Mouse (Mus musculus) heart, embryonic 11.5 days (tissue): ENCODE results near the gene Mvp. TPM values are rescaled to one million over a fixed set of nuclear protein-coding genes. Genes with fewer than 3 reads are reported as not detected.

Experiments
- ATAC-seq: fragments of 200-750 bp; cut with Nextera tagmentation; replicated peaks from 2 replicates; pipeline ENCODE4 v1.8.0; 2017; ENCODE audit warnings: moderate library complexity; ENCODE audit not compliant: insufficient number of reproducible peaks, low FRiP score, low TSS enrichment
- H3K27ac ChIP-seq: fragments of 300-500 bp; sonication (generic); 2 replicates; pipeline ENCODE4 v1.5.1; 2014; ENCODE audit warnings: mild to moderate bottlenecking, low read depth, low read length
- H3K27me3 ChIP-seq: fragments of 300-500 bp; sonication (generic); 2 replicates; pipeline ENCODE4 v1.6.1; 2014; ENCODE audit warnings: mild to moderate bottlenecking, low read length, mixed read lengths; ENCODE audit not compliant: control insufficient read depth, insufficient read depth
- H3K36me3 ChIP-seq: fragments of 300-500 bp; sonication (generic); 2 replicates; pipeline ENCODE4 v1.6.1; 2014; ENCODE audit warnings: mild to moderate bottlenecking, low read length, moderate library complexity, mixed read lengths; ENCODE audit not compliant: control insufficient read depth, insufficient read depth
- H3K4me1 ChIP-seq: fragments of 300-500 bp; sonication (generic); 2 replicates; pipeline ENCODE4 v1.6.1; 2014; ENCODE audit warnings: low read length; ENCODE audit not compliant: control insufficient read depth, insufficient read depth
- H3K4me2 ChIP-seq: fragments of 300-500 bp; sonication (generic); 2 replicates; pipeline ENCODE4 v1.6.1; 2014; ENCODE audit warnings: mild to moderate bottlenecking, moderate library complexity
- H3K4me3 ChIP-seq: fragments of 300-500 bp; sonication (generic); 2 replicates; pipeline ENCODE4 v1.5.1; 2014; ENCODE audit warnings: low read depth, low read length
- H3K9ac ChIP-seq: fragments of 300-500 bp; sonication (generic); 2 replicates; pipeline ENCODE4 v1.6.1; 2014; ENCODE audit warnings: mild to moderate bottlenecking, low read depth, low read length, moderate library complexity
- H3K9me3 ChIP-seq: fragments of 300-500 bp; sonication (generic); replicated peaks from 2 replicates; pipeline ENCODE4 v1.6.1; 2016; ENCODE audit warnings: low read length; ENCODE audit not compliant: control insufficient read depth
- WGBS: fragments of 180-500 bp; shearing (Covaris S2); extraction: QIAGEN DNeasy Blood & Tissue Kit; methylation state at CpG from one replicate; pipeline ENCODE4 v1.1.7; 2014; ENCODE audit not compliant: insufficient replicate concordance; 5-methylcytosine and 5-hydroxymethylcytosine counted together
- polyA plus RNA-seq: library from polyadenylated mRNA; unstranded; fragments of >200 nt; fragmentation: Nextera tagmentation; extraction: Ambion mirVana; gene quantifications from 2 replicates; pipeline ENCODE4 v1.2.1, GENCODE M21; 2014

Mvp gene
- polyA plus RNA-seq, 1 experiment from 2014 or later, result 8.5 TPM

DNA sequence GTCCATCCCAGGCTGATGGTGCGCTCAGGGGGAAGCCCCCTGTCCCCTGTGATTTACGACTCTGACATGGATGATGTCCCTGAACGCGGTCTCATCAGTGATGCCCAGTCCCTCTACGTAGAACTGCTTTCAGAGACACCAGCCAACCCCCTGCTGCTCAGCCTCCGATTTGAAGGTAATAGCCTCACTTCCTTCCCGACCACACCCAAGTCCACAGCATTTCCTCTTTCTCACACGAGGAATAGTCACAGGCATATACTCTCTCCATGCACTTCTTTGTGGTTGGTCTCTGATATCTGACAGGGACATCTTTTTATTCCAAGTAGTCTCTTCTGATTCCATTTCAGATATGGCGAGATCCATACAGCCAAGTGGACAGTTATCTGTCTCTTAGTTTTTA, 54.6 kb downstream of the Mvp start:
- H3K27ac ChIP-seq, result no peak overlapping the region
- no peaks in the 10 kb centered on the region for H3K36me3 ChIP-seq
- H3K4me2 ChIP-seq, result no peak overlapping the region
- no peaks in the 10 kb centered on the region for H3K4me1 ChIP-seq
- H3K4me3 ChIP-seq, result no peak overlapping the region
- 67% methylated on average over 9 of the region's 9 CpGs for WGBS
- peaks cover 24% of the 10 kb centered on the region for H3K27me3 ChIP-seq
- H3K9me3 ChIP-seq, result no peaks in the 10 kb centered on the region
- no peak for ATAC-seq
- H3K9ac ChIP-seq, result no peak overlapping the region

DNA sequence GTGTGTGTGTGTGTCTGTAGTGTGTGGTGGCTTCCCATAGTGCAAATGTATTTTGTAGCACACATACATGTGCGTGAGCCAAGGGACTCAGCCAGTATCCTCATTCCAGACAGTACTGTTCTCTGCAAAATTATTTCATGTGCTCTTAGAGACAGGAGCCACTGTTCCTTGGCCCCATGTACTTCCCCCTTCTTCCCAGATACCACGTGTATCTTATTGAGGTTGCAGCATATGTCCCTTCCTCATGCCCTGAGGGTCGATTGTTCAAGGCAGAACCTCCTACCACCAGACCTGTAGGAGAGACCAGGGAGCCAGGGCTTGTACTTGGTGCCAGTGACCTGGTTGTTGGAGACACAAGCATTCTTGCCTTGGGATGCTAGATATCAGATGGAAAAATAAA, 59.3 kb downstream of the Mvp start:
- Histone ChIP-seq H3K27ac (no peak overlapping the region), H3K4me2 (no peak overlapping the region), H3K27me3 (peaks cover 34% of the 10 kb centered on the region), H3K9me3 (no peaks in the 10 kb centered on the region), H3K36me3 (no peaks in the 10 kb centered on the region), H3K4me3 (no peak overlapping the region), H3K4me1 (peaks cover 6% of the 10 kb centered on the region; the same call in 1 of the 2 replicates), H3K9ac (no peak overlapping the region)
- WGBS, result 59% methylated on average over 3 of the region's 3 CpGs
- no peak for ATAC-seq

DNA sequence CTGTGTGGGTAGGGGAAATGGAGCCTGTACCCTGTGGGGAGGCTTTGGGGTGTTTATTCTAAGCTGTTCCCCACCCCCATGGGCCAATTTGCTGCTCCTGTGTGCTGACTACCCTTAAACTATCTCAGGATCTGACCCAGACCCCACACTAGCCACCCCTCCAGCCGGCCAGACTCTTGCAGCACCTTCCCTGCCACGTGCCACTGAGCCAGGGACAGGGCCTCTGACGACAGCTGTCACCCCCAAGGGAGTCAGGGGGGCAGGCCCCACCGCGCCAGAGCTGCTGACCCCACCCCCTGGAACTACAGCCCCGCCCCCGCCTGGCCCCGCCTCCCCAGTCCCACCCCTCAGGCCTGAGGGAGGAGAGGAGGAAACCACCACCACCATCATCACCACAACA, 61.8 kb downstream of the Mvp start:
- 0% methylated on average over 8 of the region's 8 CpGs for WGBS
- Histone ChIP-seq H3K4me1 (peaks cover 13% of the 10 kb centered on the region), H3K27me3 (peaks cover 49% of the 10 kb centered on the region)

DNA sequence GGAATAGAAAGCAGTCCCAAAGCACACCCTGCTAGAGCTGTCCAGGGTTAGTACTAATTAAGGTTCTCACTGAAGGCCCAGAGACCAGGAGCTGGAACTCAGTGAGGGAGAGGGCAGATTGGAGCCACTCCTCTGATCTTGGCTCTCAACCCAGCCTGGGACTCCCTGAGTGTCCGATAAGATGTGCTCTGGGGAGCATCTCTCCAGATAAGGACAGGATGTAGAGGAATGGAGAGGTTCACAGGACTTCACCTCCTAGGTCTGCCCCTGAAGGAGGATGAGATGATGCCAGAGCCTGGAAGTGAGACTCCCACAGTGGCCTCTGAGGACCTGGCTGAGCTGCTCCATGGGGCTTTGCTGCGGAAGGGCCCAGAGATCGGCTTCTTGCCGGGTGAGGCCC, 62.7 kb downstream of the Mvp start:
- Histone ChIP-seq H3K4me1 (peaks cover 13% of the 10 kb centered on the region), H3K27me3 (peaks cover 49% of the 10 kb centered on the region)
- no peak for ATAC-seq

More for the DNA sequence above, 61.8 kb downstream of the Mvp start:
- no peak overlapping the region for H3K27ac ChIP-seq
- H3K36me3 ChIP-seq, result no peaks in the 10 kb centered on the region
- no peak overlapping the region for H3K4me3 ChIP-seq
- H3K9ac ChIP-seq, result no peak overlapping the region
- no peaks in the 10 kb centered on the region for H3K9me3 ChIP-seq
- ATAC-seq, result no peak
- no peak overlapping the region for H3K4me2 ChIP-seq

DNA sequence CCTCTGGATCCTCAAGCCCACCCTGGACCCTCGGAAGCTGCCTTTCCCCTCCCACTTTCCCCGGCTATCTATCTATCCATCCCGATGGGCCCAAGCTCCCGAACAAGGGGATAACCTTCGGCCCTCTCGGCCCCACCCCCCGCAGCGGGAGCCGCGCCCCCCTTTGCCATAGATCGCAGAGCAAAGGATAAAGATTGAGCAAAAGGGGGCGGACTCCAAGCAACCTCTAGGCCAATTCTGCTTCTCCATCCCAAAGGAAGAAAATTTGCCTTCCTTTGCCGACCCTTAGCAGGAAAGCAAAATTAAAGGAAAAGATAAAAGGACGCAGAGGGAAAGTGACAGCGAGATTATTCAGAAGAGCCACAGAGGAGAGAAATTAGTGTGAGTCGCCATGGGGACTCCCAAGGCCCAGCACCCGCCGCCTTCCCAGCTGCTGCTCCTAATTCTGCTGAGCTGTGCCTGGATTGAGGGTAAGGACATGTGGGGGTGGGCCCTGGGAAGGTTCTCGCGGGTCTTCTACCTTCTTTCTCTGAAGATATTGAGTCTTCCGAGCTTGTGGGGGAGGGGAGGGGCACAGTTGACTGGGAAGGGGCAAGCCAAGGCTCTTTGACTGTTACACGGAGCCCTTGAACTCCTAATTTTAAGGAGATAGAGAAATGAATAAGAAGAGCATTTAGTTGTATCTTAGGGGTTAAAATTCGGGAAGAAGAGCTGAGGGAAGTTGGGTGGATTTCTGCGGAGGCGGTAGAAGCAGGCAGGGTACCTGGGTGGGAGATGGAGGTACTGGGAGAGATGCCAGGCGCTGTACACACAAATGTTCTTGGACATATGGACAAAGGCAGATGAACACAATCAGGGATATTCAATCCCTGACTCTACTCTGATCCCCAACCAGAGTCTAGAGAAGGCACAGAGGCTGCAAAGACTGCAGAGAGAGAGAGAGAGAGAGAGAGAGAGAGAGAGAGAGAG, 63.5 kb downstream of the Mvp start:
- Histone ChIP-seq H3K9me3 (no peaks in the 10 kb centered on the region), H3K9ac (no peak overlapping the region), H3K36me3 (no peaks in the 10 kb centered on the region), H3K27ac (no peak overlapping the region), H3K4me1 (peaks cover 13% of the 10 kb centered on the region), H3K4me2 (peak overlapping the region; percentile 99; the same call in 1 of the 2 replicates), H3K27me3 (peaks cover 49% of the 10 kb centered on the region), H3K4me3 (peak overlapping the region; percentile 8; the same call in 1 of the 2 replicates)
- whole genome bisulfite sequencing, result 5% methylated on average over 26 of the region's 26 CpGs
- ATAC-seq, result no peak

More for the DNA sequence above, 62.7 kb downstream of the Mvp start:
- Histone ChIP-seq H3K27ac (no peak overlapping the region), H3K9me3 (no peaks in the 10 kb centered on the region), H3K36me3 (no peaks in the 10 kb centered on the region), H3K4me3 (no peak overlapping the region), H3K9ac (no peak overlapping the region), H3K4me2 (no peak overlapping the region)
- WGBS, result 10% methylated on average over 4 of the region's 4 CpGs

DNA sequence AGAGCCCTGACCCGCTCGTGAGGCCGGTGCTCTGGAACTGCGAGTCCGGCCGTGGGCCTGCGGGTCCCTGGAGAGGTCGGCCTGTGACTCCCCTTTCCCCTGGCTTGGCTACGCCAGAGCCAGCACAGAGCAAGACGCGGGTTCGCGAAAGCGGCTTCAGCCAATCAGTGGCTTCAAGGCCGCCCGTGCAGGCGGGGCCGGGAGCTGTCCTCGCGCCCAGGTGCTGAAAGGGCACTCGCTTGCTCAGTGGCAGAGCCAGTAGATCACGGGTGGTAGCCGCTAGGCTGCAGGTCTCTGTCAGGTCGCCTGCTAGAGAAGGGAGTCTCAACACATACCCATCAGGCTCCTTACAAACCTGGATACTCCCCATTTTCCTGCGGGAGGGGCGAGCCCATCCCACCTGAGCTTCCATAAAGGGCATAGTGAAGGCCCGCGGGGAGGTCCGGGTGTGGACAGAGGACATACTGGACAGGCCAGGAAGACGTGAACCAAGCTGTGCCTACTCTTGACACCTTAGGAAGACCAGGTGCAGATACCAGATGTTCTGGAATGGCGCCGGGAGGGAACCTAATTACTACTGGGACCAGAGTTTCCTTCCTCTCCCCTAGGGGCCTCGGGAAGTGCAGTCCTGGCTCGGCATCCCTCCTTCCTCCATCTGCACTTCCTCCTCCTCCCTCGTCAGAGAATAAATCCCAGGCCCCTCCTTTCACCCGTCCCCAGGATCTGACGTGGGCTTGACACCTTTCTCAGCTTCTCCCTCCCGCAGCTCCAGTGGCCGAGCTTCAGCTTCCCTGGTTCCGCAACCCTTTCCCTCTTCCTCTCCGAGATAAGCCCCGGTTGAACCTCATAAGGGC, 64.4 kb downstream of the Mvp start, which contains the start of gene Sez6l2:
Sez6l2 (plus strand) TSS at position 771 of the 854 bp plus-strand sequence.
- H3K4me1 ChIP-seq, result peaks cover 13% of the 10 kb centered on the region
- WGBS, result under 1% methylated on average over 42 of the region's 42 CpGs
- peak; percentile 75 for ATAC-seq
- H3K9me3 ChIP-seq, result no peaks in the 10 kb centered on the region
- peak within 1 kb of the TSS; percentile 99 for H3K4me2 ChIP-seq
- H3K27me3 ChIP-seq, result peaks cover 49% of the 10 kb centered on the region
- H3K9ac ChIP-seq, result no peak within 1 kb of the TSS
- no peaks in the 10 kb centered on the region for H3K36me3 ChIP-seq
- H3K4me3 ChIP-seq, result peak within 1 kb of the TSS; percentile 51
- no peak within 1 kb of the TSS for H3K27ac ChIP-seq

DNA sequence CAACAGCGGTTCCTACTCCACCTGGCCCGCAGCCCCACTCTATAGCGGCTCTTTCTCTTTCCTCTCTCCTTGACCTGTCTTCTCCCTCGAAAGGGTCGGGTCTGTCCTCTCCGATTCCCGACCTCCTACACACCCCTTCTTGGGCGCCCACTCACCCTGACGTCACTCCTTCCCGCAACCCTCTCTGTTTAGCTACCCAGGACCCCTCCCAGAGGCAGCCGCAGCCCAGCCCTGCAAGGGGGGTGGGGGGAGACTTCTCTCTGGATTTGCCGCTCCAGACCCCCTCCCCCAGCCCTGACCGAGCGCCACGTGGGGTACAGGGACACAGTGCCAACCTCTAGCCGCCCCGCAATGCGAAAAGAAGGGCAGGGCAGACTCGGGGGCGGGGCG, 65.0 kb downstream of the Mvp start, which contains the start of gene Asphd1:
Asphd1 (minus strand) TSS at position 180 of the 390 bp plus-strand sequence.
- Histone ChIP-seq H3K27me3 (peaks cover 49% of the 10 kb centered on the region), H3K4me2 (peak within 1 kb of the TSS; percentile 99), H3K4me1 (peaks cover 13% of the 10 kb centered on the region), H3K27ac (no peak within 1 kb of the TSS), H3K36me3 (no peaks in the 10 kb centered on the region), H3K4me3 (peak within 1 kb of the TSS; percentile 51), H3K9me3 (no peaks in the 10 kb centered on the region), H3K9ac (no peak within 1 kb of the TSS)
- ATAC-seq, result peak; percentile 44
- 1% methylated on average over 21 of the region's 21 CpGs for WGBS

DNA sequence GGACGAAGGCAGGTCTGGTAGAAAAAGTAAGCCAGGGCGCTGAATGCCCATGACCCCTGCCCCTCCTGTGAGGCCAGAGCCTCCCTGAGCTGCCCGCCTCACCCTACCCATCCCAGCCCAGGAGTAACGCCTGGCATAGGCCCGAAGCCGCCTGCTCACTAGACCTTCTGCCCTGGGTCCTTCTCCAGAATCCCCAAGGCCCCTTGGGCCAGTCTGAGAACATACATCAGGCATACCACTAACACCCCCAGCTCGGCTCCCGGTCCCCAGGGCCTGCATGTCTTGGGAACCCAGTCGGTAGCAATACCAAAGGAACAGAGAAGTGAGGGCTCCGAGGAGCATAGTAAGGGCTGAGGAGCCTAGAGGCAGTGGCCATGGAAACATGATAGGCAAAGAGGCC, 65.8 kb downstream of the Mvp start:
- no peak overlapping the region for H3K4me2 ChIP-seq
- no peak overlapping the region for H3K27ac ChIP-seq
- 66% methylated on average over 10 of the region's 10 CpGs for WGBS
- H3K4me3 ChIP-seq, result no peak overlapping the region
- ATAC-seq, result no peak
- peaks cover 13% of the 10 kb centered on the region for H3K4me1 ChIP-seq
- H3K36me3 ChIP-seq, result no peaks in the 10 kb centered on the region
- no peak overlapping the region for H3K9ac ChIP-seq
- peaks cover 48% of the 10 kb centered on the region for H3K27me3 ChIP-seq
- no peaks in the 10 kb centered on the region for H3K9me3 ChIP-seq
